Mouse (Mus musculus) C2C12 (cell line): Measurements from ENCODE around the gene Ccl9. TPM values are rescaled to one million over a fixed set of nuclear protein-coding genes. Genes with fewer than 3 reads are reported as not detected.

Source experiments
- H3K27me3 ChIP-seq: one replicate; pipeline ENCODE4 v1.6.1; 2011; ENCODE audit not compliant: control insufficient read depth, insufficient read depth, insufficient read length
- H3K36me3 ChIP-seq: one replicate; pipeline ENCODE4 v1.6.1; 2011; ENCODE audit not compliant: control insufficient read depth, insufficient read depth
- H3K4me3 ChIP-seq: one replicate; pipeline ENCODE4 v1.5.1; 2011; ENCODE audit warnings: mild to moderate bottlenecking, control low read depth; ENCODE audit not compliant: poor library complexity, insufficient read depth, severe bottlenecking
- H3K79me2 ChIP-seq: one replicate; pipeline ENCODE4 v1.6.1; 2011; ENCODE audit not compliant: control insufficient read depth, insufficient read depth
- H3K79me3 ChIP-seq: one replicate; pipeline ENCODE4 v1.6.1; 2011; ENCODE audit warnings: low read depth, control low read depth
- H3ac ChIP-seq: one replicate; pipeline ENCODE3; 2011; ENCODE audit warnings: low read depth; ENCODE audit not compliant: control insufficient read depth, insufficient read length
- CEBPB ChIP-seq: IDR thresholded peaks from one replicate; pipeline ENCODE4 v1.6.1; 2011; ENCODE audit warnings: low read depth, mild to moderate bottlenecking, control low read depth, moderate library complexity
- CTCF ChIP-seq: IDR thresholded peaks from one replicate; pipeline ENCODE4 v1.5.1; 2011; ENCODE audit not compliant: control insufficient read depth, insufficient read depth, insufficient read length
- FOSL1 ChIP-seq: IDR thresholded peaks from one replicate; pipeline ENCODE4 v1.8.0; 2011; ENCODE audit warnings: mild to moderate bottlenecking, low read length; ENCODE audit not compliant: poor library complexity, insufficient read depth, severe bottlenecking
- MAX ChIP-seq: IDR thresholded peaks from one replicate; pipeline ENCODE4 v1.6.1; 2011; ENCODE audit warnings: mild to moderate bottlenecking, control low read depth
- MYOD1 ChIP-seq: IDR thresholded peaks from one replicate; pipeline ENCODE4 v1.6.1; 2011; ENCODE audit warnings: low read depth; ENCODE audit not compliant: control insufficient read depth, insufficient read length
- MYOG ChIP-seq: IDR thresholded peaks from one replicate; pipeline ENCODE4 v1.6.1; 2011; ENCODE audit not compliant: control insufficient read depth, insufficient read length; ENCODE audit errors: extremely low read depth
- USF1 ChIP-seq: IDR thresholded peaks from one replicate; pipeline ENCODE4 v1.6.1; 2011; ENCODE audit warnings: low read depth, mild to moderate bottlenecking, control low read depth, moderate library complexity
- polyA plus RNA-seq: library from polyadenylated mRNA; unstranded; fragments of >200 nt; fragmentation: generic; extraction: Trizol; gene quantifications from one replicate; pipeline ENCODE4 v1.2.1, GENCODE M21; 2012; ENCODE audit warnings: missing spikeins

The Ccl9 gene
- polyA plus RNA-seq, 1 experiment = 2.5 TPM

GRCm38 (mm10) chr11:83572834-83573233 lies 5.6 kb downstream of the Ccl9 start:
- Histone ChIP-seq H3ac (no peak overlapping the region), H3K79me3 (no peaks in the 10 kb centered on the region), H3K36me3 (no peaks in the 10 kb centered on the region), H3K27me3 (no peaks in the 10 kb centered on the region), H3K79me2 (no peaks in the 10 kb centered on the region), H3K4me3 (no peak overlapping the region)
- TF ChIP-seq CTCF = no peak
- no peak for TF ChIP-seq MYOD1
- TF ChIP-seq FOSL1 = no peak

GRCm38 (mm10) chr11:83572223-83572622 lies 6.2 kb downstream of the Ccl9 start:
- TF ChIP-seq CTCF (no peak), MYOG (no peak)
- Histone ChIP-seq H3K79me3 (no peaks in the 10 kb centered on the region), H3K36me3 (no peaks in the 10 kb centered on the region), H3K27me3 (no peaks in the 10 kb centered on the region), H3K4me3 (no peak overlapping the region), H3ac (no peak overlapping the region), H3K79me2 (no peaks in the 10 kb centered on the region)

- no peak for TF ChIP-seq MAX
- TF ChIP-seq CTCF = no peak
- TF ChIP-seq CEBPB = no peak
- no peak for TF ChIP-seq USF1
- no peak for TF ChIP-seq FOSL1
- no peak for TF ChIP-seq MYOG
- no peak for TF ChIP-seq MYOD1
- H3K79me3 ChIP-seq = no peaks in the 10 kb centered on the region
These were observed 8.2 kb downstream of the Ccl9 start for GRCm38 (mm10) chr11:83570189-83570588.

GRCm38 (mm10) chr11:83569249-83569648 lies 9.2 kb downstream of the Ccl9 start:
- H3K27me3 ChIP-seq = no peaks in the 10 kb centered on the region
- no peaks in the 10 kb centered on the region for H3K79me2 ChIP-seq
- H3K79me3 ChIP-seq = no peaks in the 10 kb centered on the region
- no peak for TF ChIP-seq CTCF
- no peak for TF ChIP-seq MYOG
- TF ChIP-seq MAX = no peak
- no peak for TF ChIP-seq MYOD1
- TF ChIP-seq USF1 = no peak
- TF ChIP-seq CEBPB = no peak
- no peak overlapping the region for H3ac ChIP-seq
- H3K36me3 ChIP-seq = no peaks in the 10 kb centered on the region
- no peak overlapping the region for H3K4me3 ChIP-seq

More at GRCm38 (mm10) chr11:83570189-83570588, 8.2 kb downstream of the Ccl9 start:
- Histone ChIP-seq H3K4me3 (no peak overlapping the region), H3K79me2 (no peaks in the 10 kb centered on the region), H3K36me3 (no peaks in the 10 kb centered on the region), H3ac (no peak overlapping the region), H3K27me3 (no peaks in the 10 kb centered on the region)

- Histone ChIP-seq H3K36me3 (no peaks in the 10 kb centered on the region), H3ac (no peak overlapping the region), H3K79me2 (no peaks in the 10 kb centered on the region), H3K79me3 (no peaks in the 10 kb centered on the region), H3K27me3 (no peaks in the 10 kb centered on the region), H3K4me3 (no peak overlapping the region)
- no peak for TF ChIP-seq MYOG
- no peak for TF ChIP-seq FOSL1
These were observed 9.7 kb downstream of the Ccl9 start for GRCm38 (mm10) chr11:83568786-83569185.

- Histone ChIP-seq H3K27me3 (no peaks in the 10 kb centered on the region), H3ac (no peak overlapping the region), H3K4me3 (no peak overlapping the region), H3K79me3 (no peaks in the 10 kb centered on the region), H3K36me3 (no peaks in the 10 kb centered on the region), H3K79me2 (no peaks in the 10 kb centered on the region)
- TF ChIP-seq CTCF = no peak
- no peak for TF ChIP-seq USF1
- no peak for TF ChIP-seq MAX
- no peak for TF ChIP-seq FOSL1
- TF ChIP-seq MYOD1 = no peak
- TF ChIP-seq CEBPB = no peak
- no peak for TF ChIP-seq MYOG
These were observed 10.4 kb downstream of the Ccl9 start for GRCm38 (mm10) chr11:83568061-83568460.

- Histone ChIP-seq H3K79me2 (no peaks in the 10 kb centered on the region), H3K79me3 (no peaks in the 10 kb centered on the region), H3K27me3 (no peaks in the 10 kb centered on the region), H3K36me3 (no peaks in the 10 kb centered on the region), H3K4me3 (no peak overlapping the region), H3ac (no peak overlapping the region)
- TF ChIP-seq MYOG (no peak), CTCF (no peak), FOSL1 (no peak), CEBPB (no peak), MAX (no peak), MYOD1 (no peak), USF1 (no peak)
These were observed 11.1 kb downstream of the Ccl9 start for GRCm38 (mm10) chr11:83567311-83567710.
